Mouse (Mus musculus): ENCODE data around the gene Bbip1. TPM values are rescaled to one million over a fixed set of nuclear protein-coding genes. Genes with fewer than 3 reads are reported as not detected.

The Bbip1 gene
- total RNA-seq, 1 experiment from 2014 or later: 23.2 TPM

DNA sequence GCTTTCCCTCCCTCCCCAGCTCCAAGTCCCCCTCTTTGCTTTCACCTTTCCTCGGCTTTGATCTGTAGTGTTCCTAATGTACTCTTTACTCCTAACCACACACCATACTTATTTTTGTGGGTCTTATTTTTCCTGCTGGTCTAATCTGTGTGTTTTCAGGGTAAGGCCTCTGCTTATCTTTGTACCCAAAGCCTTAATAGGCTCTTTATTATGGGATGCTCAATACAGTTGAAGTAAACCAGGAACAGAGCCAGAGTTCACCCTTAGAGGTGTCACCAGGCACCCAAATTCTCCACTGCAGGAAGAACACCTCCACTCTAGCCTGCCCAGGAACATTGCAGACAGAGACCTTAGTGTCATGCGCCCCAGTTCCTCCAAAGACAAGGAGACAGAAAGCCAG lies 52.9 kb downstream of the Bbip1 start:
- DNase-seq: no peak

- DNase-seq: peak; percentile 60
These were observed 53.6 kb downstream of the Bbip1 start for GRCm38 (mm10) chr19:53890781-53891251.

DNA sequence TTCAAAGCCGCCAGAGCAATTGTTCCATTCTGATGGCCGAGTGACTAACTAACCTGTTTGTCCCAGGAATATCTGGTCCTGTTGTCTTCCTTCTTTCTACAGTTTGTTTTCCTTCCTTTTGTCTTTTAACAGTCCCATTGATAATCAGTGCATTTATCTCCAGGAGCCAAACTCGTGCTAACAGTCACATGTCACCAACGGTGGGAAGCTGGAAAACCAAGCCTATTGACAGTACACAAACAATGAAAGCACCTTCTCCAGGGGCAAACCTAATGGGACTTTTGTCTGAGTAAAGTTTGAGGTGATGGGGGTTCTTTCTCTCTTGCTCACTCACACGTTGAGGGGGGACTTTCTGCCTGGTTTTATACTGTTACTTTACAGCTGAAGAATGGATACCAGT lies 54.2 kb downstream of the Bbip1 start:
- DNase-seq: no peak

- DNase-seq: no peak
These were observed 54.9 kb downstream of the Bbip1 start for GRCm38 (mm10) chr19:53889555-53889954.

DNA sequence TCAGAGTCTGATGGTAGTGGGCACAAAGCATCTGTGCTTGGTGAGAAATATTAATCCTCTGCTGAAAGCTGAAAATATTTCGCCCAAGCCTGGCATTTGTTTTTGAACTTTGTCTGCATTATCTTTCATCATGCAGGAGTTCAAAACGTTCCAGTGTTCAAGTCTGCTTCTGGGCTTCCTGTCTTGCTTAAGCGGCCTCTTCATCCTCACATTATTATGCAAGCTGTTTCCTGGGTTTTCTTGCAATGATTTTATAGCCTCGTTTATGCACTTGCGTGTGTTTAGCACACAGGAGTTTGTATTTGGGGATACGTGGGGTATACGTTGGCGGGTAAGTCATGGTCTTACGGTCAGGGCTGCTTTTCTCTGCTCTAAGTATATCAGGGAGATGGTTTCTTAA lies 56.1 kb downstream of the Bbip1 start:
- DNase-seq: no peak

DNA sequence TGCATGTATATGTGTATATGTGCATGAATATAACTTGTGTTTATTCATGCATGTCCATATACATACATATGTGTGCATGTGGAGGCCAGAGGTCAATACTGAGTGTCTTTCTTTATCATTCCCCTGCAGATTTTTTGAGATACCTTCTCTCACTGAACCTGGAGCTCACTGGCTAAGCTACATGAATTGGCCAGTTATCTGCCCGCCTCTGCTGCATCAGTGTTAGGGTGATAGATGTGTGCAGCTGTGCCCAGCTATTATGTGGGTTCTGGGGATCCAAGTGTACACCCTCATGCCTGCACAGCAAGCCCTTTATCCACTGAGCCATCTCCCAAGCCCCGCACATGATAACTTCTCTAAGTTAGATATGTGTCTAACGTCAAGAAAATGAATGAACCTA lies 56.6 kb downstream of the Bbip1 start:
- DNase-seq: no peak

DNA sequence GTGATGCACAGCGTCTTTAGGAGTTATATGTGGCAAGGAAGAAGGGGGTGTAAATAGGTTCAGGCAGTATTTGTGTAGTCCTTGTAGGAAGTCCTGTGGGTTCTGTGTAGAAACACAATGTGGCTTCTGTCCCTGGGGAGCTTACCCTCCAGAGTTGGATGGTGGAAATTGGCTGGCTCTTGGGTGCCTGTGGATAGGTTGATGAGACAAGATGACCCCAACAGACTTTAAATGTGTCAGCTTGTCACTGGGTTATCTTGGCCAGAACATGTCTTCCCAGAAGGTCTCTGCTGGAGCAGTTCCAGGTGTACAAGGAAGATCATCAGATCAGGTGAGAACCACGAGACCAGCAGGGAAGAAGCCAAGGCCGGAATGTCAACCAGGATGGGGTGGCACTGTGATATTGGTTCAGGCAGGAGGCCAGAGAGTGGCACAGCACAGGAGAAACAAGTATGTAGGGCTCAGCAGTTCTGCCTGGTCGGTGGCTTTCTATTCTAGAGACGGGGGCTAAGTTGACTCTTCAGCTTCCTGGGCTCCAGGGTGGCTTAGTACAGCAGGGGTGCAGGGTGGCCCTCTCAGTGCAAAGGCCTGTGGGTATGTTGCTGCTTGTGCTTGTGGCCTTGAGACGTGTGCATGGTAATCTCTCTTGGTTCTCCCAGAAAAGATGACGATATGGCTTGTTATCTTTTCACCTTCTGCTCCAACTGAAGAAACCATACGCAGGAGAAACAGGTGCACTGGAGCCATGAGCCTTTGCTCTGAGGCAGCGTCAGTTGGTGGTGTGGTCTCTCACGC lies 57.7 kb downstream of the Bbip1 start:
- DNase-seq: no peak

DNA sequence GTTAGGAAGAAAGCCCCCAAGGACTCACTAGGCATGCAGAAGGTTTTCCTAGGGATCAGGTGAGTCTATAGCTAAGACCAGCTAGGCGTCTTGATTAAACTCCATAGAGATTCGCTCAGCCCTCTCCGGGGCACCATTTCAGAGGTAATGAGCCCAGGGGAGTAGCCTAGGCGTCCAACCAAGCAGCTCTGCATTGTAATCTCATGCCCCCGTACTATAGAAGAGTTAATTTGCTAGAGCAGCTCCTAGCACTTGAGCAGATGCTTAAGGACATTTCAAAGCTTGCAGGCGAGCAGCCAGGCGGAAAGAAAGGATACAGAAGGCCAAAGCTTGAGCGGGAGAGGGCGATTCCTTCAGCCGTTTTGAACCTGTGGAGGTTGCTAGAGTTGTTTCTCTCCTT lies 59.0 kb downstream of the Bbip1 start:
- DNase-seq: no peak

- no peak for DNase-seq
These were observed 62.6 kb downstream of the Bbip1 start for GRCm38 (mm10) chr19:53881786-53882185.

DNA sequence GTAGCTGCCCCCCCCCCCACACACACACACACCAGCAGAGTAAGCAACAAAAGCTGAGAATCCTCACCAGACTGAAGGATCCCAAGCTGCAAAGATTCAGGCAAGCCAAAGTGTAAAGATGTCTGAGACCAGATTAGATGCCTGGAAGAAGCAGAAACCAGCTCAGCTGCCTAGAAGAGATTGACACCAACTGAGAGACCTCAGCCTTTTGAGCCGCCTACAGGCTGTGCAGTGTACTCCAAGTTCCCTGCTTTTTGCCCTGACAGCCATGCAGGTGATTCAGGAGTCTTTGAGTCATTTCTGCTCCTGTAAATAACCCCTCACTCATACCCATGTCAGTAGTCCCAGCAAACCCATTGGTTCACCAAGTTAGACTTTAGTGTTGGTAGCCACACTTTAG lies 64.0 kb downstream of the Bbip1 start:
- no peak for DNase-seq

Other genes with a start within 250 kb of the Bbip1 start
- gene Pdcd4, start 52.4 kb downstream of the Bbip1 start, total RNA-seq (2021): 109 and 110 TPM in 2 replicates
- gene Shoc2, start 321 bp downstream of the Bbip1 start, total RNA-seq (2021): 42.0 and 44.8 TPM in 2 replicates
- 0.67 and 2.2 TPM in 2 replicates for gene Adra2a, start 99.5 kb upstream of the Bbip1 start, total RNA-seq (2021)